Mouse (Mus musculus): ENCODE data around the gene Thrb.
"Not testable (repeated sequence)": the region's sequence is repeated elsewhere in the genome, so short reads cannot be mapped to it uniquely, and the experiment has no call there.

The Thrb gene

GRCm38 (mm10) chr14:17879446-17879845, 219.4 kb downstream of the Thrb start:
- DNase-seq (ENCODE audit: low spot score), result no peak

GRCm38 (mm10) chr14:17884884-17885283, 224.8 kb downstream of the Thrb start:
- no peak for DNase-seq (ENCODE audit: low spot score)

- DNase-seq (ENCODE audit: low spot score), result no peak
Measured at GRCm38 (mm10) chr14:17885320-17885719, 225.3 kb downstream of the Thrb start.

GRCm38 (mm10) chr14:17894791-17895190, 234.7 kb downstream of the Thrb start:
- no peak for DNase-seq (ENCODE audit: low spot score)

GRCm38 (mm10) chr14:17899733-17900413, 239.8 kb downstream of the Thrb start:
- no peak for DNase-seq (ENCODE audit: low spot score)

- DNase-seq (ENCODE audit: low spot score), result no peak
Measured at GRCm38 (mm10) chr14:17900414-17900795, 240.3 kb downstream of the Thrb start.

GRCm38 (mm10) chr14:17902426-17902825, 242.4 kb downstream of the Thrb start:
- no peak for DNase-seq (ENCODE audit: low spot score)

GRCm38 (mm10) chr14:17903121-17903520, 243.1 kb downstream of the Thrb start:
- no peak for DNase-seq (ENCODE audit: low spot score)

- DNase-seq (ENCODE audit: low spot score), result no peak
Measured at GRCm38 (mm10) chr14:17904554-17904953, 244.5 kb downstream of the Thrb start.

- no peak for DNase-seq (ENCODE audit: low spot score)
Measured at GRCm38 (mm10) chr14:17905627-17906026, 245.6 kb downstream of the Thrb start.

GRCm38 (mm10) chr14:17906931-17907330, 246.9 kb downstream of the Thrb start:
- no peak for DNase-seq (ENCODE audit: low spot score)

GRCm38 (mm10) chr14:17911157-17911556, 251.1 kb downstream of the Thrb start:
- DNase-seq (ENCODE audit: low spot score), result no peak

GRCm38 (mm10) chr14:17912573-17913207, 252.6 kb downstream of the Thrb start:
- DNase-seq (ENCODE audit: low spot score), result no peak

GRCm38 (mm10) chr14:17915556-17915955, 255.5 kb downstream of the Thrb start:
- no peak for DNase-seq (ENCODE audit: low spot score)

GRCm38 (mm10) chr14:17916651-17917050, 256.6 kb downstream of the Thrb start:
- DNase-seq (ENCODE audit: low spot score), result no peak

GRCm38 (mm10) chr14:17917124-17917763, 257.2 kb downstream of the Thrb start:
- DNase-seq (ENCODE audit: low spot score), result no peak

GRCm38 (mm10) chr14:17917899-17918298, 257.8 kb downstream of the Thrb start:
- no peak for DNase-seq (ENCODE audit: low spot score)

- no peak for DNase-seq (ENCODE audit: low spot score)
Measured at GRCm38 (mm10) chr14:17922807-17923704, 263.0 kb downstream of the Thrb start.

- no peak for DNase-seq (ENCODE audit: low spot score)
Measured at GRCm38 (mm10) chr14:17927469-17927868, 267.4 kb downstream of the Thrb start.

GRCm38 (mm10) chr14:17929585-17929984, 269.5 kb downstream of the Thrb start:
- no peak for DNase-seq (ENCODE audit: low spot score)

GRCm38 (mm10) chr14:17933475-17933874, 273.4 kb downstream of the Thrb start:
- no peak for DNase-seq (ENCODE audit: low spot score)

GRCm38 (mm10) chr14:17934779-17935178, 274.7 kb downstream of the Thrb start:
- not testable (repeated sequence) for DNase-seq (ENCODE audit: low spot score)

All from urinary bladder, postnatal 10 days (tissue).